Mouse (Mus musculus) midbrain, embryonic 15.5 days (tissue): Measurements from ENCODE around the gene Clvs2. TPM values are rescaled to one million over a fixed set of nuclear protein-coding genes. Genes with fewer than 3 reads are reported as not detected.

Source experiments
- polyA plus RNA-seq: library from polyadenylated mRNA; unstranded; fragments of >200 nt; fragmentation: Nextera tagmentation; extraction: Ambion mirVana; gene quantifications from 2 replicates; pipeline ENCODE4 v1.2.1, GENCODE M21; 2015

Clvs2 gene
- polyA plus RNA-seq, 1 experiment from 2014 or later: 21.2 TPM

Other genes starting within 250 kb of the Clvs2 start
- gene Sult3a2, start 161.9 kb upstream of the Clvs2 start, polyA plus RNA-seq: not detected in 2 replicates
- gene Sult3a1, start 233.0 kb upstream of the Clvs2 start, polyA plus RNA-seq: not detected in 2 replicates